Mouse (Mus musculus): ENCODE data around the gene Atg7.

Atg7 gene

GRCm38 (mm10) chr6:114904818-114905217, 261.9 kb downstream of the Atg7 start:
- 90% methylated on average over 3 of the region's 3 CpGs for WGBS

- WGBS: 61% methylated on average over 8 of the region's 8 CpGs
These were observed 262.5 kb downstream of the Atg7 start for GRCm38 (mm10) chr6:114905253-114906028.

GRCm38 (mm10) chr6:114906209-114906608, 263.3 kb downstream of the Atg7 start:
- WGBS: 70% methylated on average over 5 of the region's 5 CpGs

GRCm38 (mm10) chr6:114907459-114907858, 264.6 kb downstream of the Atg7 start:
- 87% methylated on average over 6 of the region's 6 CpGs for WGBS

GRCm38 (mm10) chr6:114909801-114910200, 266.9 kb downstream of the Atg7 start:
- 88% methylated on average over 7 of the region's 7 CpGs for WGBS
